Mouse (Mus musculus): Measurements from ENCODE around the gene Mad2l1bp.
A peak's percentile ranks its signal among the peaks of the same experiment; 100 is the strongest.

The Mad2l1bp gene

GRCm38 (mm10) chr17:46154336-46154735 is 983 bp upstream of the Mad2l1bp start:
- DNase-seq (ENCODE audit: low spot score): no peak

- peak; percentile 73 for DNase-seq (ENCODE audit: low spot score)
Measured at GRCm38 (mm10) chr17:46143578-46144423, 9.6 kb downstream of the Mad2l1bp start, which contains the start of gene Rsph9. Gene Rsph9, minus strand, starts transcription at chr17:46144216.

- no peak for DNase-seq (ENCODE audit: low spot score)
Measured at GRCm38 (mm10) chr17:46139872-46140271, 13.5 kb downstream of the Mad2l1bp start.

GRCm38 (mm10) chr17:46138563-46139236 is 14.7 kb downstream of the Mad2l1bp start:
- DNase-seq (ENCODE audit: low spot score): no peak

GRCm38 (mm10) chr17:46132862-46133261 is 20.5 kb downstream of the Mad2l1bp start:
- no peak for DNase-seq (ENCODE audit: low spot score)

GRCm38 (mm10) chr17:46132058-46132718 is 21.2 kb downstream of the Mad2l1bp start:
- DNase-seq (ENCODE audit: low spot score): peak; percentile 35

- DNase-seq (ENCODE audit: low spot score): no peak
Measured at GRCm38 (mm10) chr17:46129741-46130498, 23.4 kb downstream of the Mad2l1bp start.

- no peak for DNase-seq (ENCODE audit: low spot score)
Measured at GRCm38 (mm10) chr17:46127814-46128493, 25.4 kb downstream of the Mad2l1bp start.

GRCm38 (mm10) chr17:46126608-46127007 is 26.7 kb downstream of the Mad2l1bp start:
- DNase-seq (ENCODE audit: low spot score): no peak

- DNase-seq (ENCODE audit: low spot score): no peak
Measured at GRCm38 (mm10) chr17:46123953-46124700, 29.2 kb downstream of the Mad2l1bp start.

GRCm38 (mm10) chr17:46123285-46123684 is 30.1 kb downstream of the Mad2l1bp start:
- DNase-seq (ENCODE audit: low spot score): no peak

GRCm38 (mm10) chr17:46122791-46123190 is 30.6 kb downstream of the Mad2l1bp start:
- DNase-seq (ENCODE audit: low spot score): no peak

- no peak for DNase-seq (ENCODE audit: low spot score)
Measured at GRCm38 (mm10) chr17:46119641-46120040, 33.7 kb downstream of the Mad2l1bp start.

- DNase-seq (ENCODE audit: low spot score): no peak
Measured at GRCm38 (mm10) chr17:46118423-46118850, 34.9 kb downstream of the Mad2l1bp start.

GRCm38 (mm10) chr17:46117623-46118422 is 35.5 kb downstream of the Mad2l1bp start:
- no peak for DNase-seq (ENCODE audit: low spot score)

- no peak for DNase-seq (ENCODE audit: low spot score)
Measured at GRCm38 (mm10) chr17:46116881-46117280, 36.5 kb downstream of the Mad2l1bp start.

GRCm38 (mm10) chr17:46116138-46116537 is 37.2 kb downstream of the Mad2l1bp start:
- DNase-seq (ENCODE audit: low spot score): no peak

GRCm38 (mm10) chr17:46115489-46115888 is 37.9 kb downstream of the Mad2l1bp start:
- DNase-seq (ENCODE audit: low spot score): no peak

- DNase-seq (ENCODE audit: low spot score): peak; percentile 85
Measured at GRCm38 (mm10) chr17:46110402-46111289, 42.7 kb downstream of the Mad2l1bp start, which contains the start of gene Mrps18a. Gene Mrps18a, plus strand, starts transcription at chr17:46110986.
